Mouse (Mus musculus): ENCODE measurements around the gene Tex13c1.

Tex13c1 gene

DNA sequence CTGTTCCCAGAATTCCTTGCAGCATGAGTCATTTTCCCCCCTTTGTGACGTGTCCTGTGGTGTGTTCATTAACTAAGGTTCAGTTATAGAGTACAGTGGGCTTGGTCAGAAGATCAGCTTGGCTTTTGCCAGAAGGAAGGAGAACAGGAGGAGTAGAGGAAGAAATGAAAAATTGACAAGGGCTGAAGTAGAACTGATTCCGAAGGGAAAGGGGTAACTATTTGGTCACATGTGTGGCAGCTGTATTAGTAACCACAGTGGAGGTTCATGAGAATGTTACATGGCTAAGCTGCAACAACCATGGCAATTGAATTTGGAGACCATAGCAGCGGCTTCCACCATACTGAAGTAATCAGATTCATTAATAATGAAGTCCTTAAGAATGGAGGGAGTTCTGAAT, at the start of gene Tex13c1:
Gene Tex13c1, plus strand, starts transcription at position 301 of the 400 bp plus-strand sequence.
- DNase-seq (ENCODE audit: low read depth, low spot score), result no peak
